Mouse (Mus musculus): ENCODE measurements around the gene Gucy2e. TPM values are rescaled to one million over a fixed set of nuclear protein-coding genes. Genes with fewer than 3 reads are reported as not detected.
A peak's percentile ranks its signal among the peaks of the same experiment; 100 is the strongest.

The Gucy2e gene
- polyA plus RNA-seq, 1 experiment: not detected

- TF ChIP-seq CTCF (IDR thresholded peaks at IDR 0.05; ENCODE audit: insufficient read depth, low read length): no peak
- no peak for TF ChIP-seq POLR2A (IDR thresholded peaks at IDR 0.05; ENCODE audit: borderline replicate concordance, extremely low read depth, low read depth, low read length)
- Histone ChIP-seq H3K4me3 (replicated peaks; ENCODE audit: extremely low read depth, low read depth, low read length) (no peak overlapping the region), H3K4me1 (ENCODE audit: control insufficient read depth, insufficient read depth, low read length) (no peaks in the 10 kb centered on the region; the same call in 1 of the 2 replicates)
- no peak for DNase-seq
- 70% methylated on average over 3 of the region's 3 CpGs for WGBS
Observed at GRCm38 (mm10) chr11:69249131-69249530, 12.3 kb upstream of the Gucy2e start.

GRCm38 (mm10) chr11:69245643-69246042 lies 8.8 kb upstream of the Gucy2e start:
- DNase-seq: no peak

GRCm38 (mm10) chr11:69244911-69245310 lies 8.1 kb upstream of the Gucy2e start:
- TF ChIP-seq CTCF (IDR thresholded peaks at IDR 0.05; ENCODE audit: insufficient read depth, low read length): 0 out of 2 replicates have a peak, but pooled peaks have one; percentile 31
- no peak for TF ChIP-seq POLR2A (IDR thresholded peaks at IDR 0.05; ENCODE audit: borderline replicate concordance, extremely low read depth, low read depth, low read length)
- Histone ChIP-seq H3K4me3 (replicated peaks; ENCODE audit: extremely low read depth, low read depth, low read length) (no peak overlapping the region), H3K4me1 (ENCODE audit: control insufficient read depth, insufficient read depth, low read length) (no peaks in the 10 kb centered on the region; the same call in 1 of the 2 replicates)
- 11% methylated on average over 2 of the region's 2 CpGs for WGBS
- DNase-seq: no peak

More at GRCm38 (mm10) chr11:69245643-69246042, 8.8 kb upstream of the Gucy2e start:
- 9% methylated on average over 2 of the region's 2 CpGs for whole genome bisulfite sequencing
- TF ChIP-seq CTCF (IDR thresholded peaks at IDR 0.05; ENCODE audit: insufficient read depth, low read length): no peak
- TF ChIP-seq POLR2A (IDR thresholded peaks at IDR 0.05; ENCODE audit: borderline replicate concordance, extremely low read depth, low read depth, low read length): no peak
- no peak overlapping the region for H3K4me3 ChIP-seq (replicated peaks; ENCODE audit: extremely low read depth, low read depth, low read length)
- H3K4me1 ChIP-seq (ENCODE audit: control insufficient read depth, insufficient read depth, low read length): no peaks in the 10 kb centered on the region; the same call in 1 of the 2 replicates

- Histone ChIP-seq H3K4me3 (replicated peaks; ENCODE audit: extremely low read depth, low read depth, low read length) (no peak overlapping the region), H3K4me1 (ENCODE audit: control insufficient read depth, insufficient read depth, low read length) (peaks cover 4% of the 10 kb centered on the region; the same call in 1 of the 2 replicates)
- WGBS: 12% methylated on average over 51 of the region's 51 CpGs
- no peak for DNase-seq
- TF ChIP-seq POLR2A (IDR thresholded peaks at IDR 0.05; ENCODE audit: borderline replicate concordance, extremely low read depth, low read depth, low read length): no peak
- no peak for TF ChIP-seq CTCF (IDR thresholded peaks at IDR 0.05; ENCODE audit: insufficient read depth, low read length)
Observed at GRCm38 (mm10) chr11:69236061-69236925, 543 bp downstream of the Gucy2e start.

- WGBS: 2% methylated on average over 33 of the region's 33 CpGs
- TF ChIP-seq POLR2A (IDR thresholded peaks at IDR 0.05; ENCODE audit: borderline replicate concordance, extremely low read depth, low read depth, low read length) (no peak), CTCF (IDR thresholded peaks at IDR 0.05; ENCODE audit: insufficient read depth, low read length) (0 out of 2 replicates have a peak, but pooled peaks have one; percentile 15)
- peaks cover 4% of the 10 kb centered on the region; the same call in 1 of the 2 replicates for H3K4me1 ChIP-seq (ENCODE audit: control insufficient read depth, insufficient read depth, low read length)
- DNase-seq: peak; percentile 50
- peak overlapping the region; percentile 52 for H3K4me3 ChIP-seq (replicated peaks; ENCODE audit: extremely low read depth, low read depth, low read length)
Observed at GRCm38 (mm10) chr11:69235285-69236060, 1.4 kb downstream of the Gucy2e start.

- Histone ChIP-seq H3K4me1 (ENCODE audit: control insufficient read depth, insufficient read depth, low read length) (peaks cover 4% of the 10 kb centered on the region; the same call in 1 of the 2 replicates), H3K4me3 (replicated peaks; ENCODE audit: extremely low read depth, low read depth, low read length) (no peak overlapping the region)
- no peak for DNase-seq
- TF ChIP-seq CTCF (IDR thresholded peaks at IDR 0.05; ENCODE audit: insufficient read depth, low read length) (no peak), POLR2A (IDR thresholded peaks at IDR 0.05; ENCODE audit: borderline replicate concordance, extremely low read depth, low read depth, low read length) (no peak)
- WGBS: 73% methylated on average over 2 of the region's 2 CpGs
Observed at GRCm38 (mm10) chr11:69233141-69233540, 3.7 kb downstream of the Gucy2e start.

GRCm38 (mm10) chr11:69230420-69230819 lies 6.4 kb downstream of the Gucy2e start:
- no peak for DNase-seq
- TF ChIP-seq CTCF (IDR thresholded peaks at IDR 0.05; ENCODE audit: insufficient read depth, low read length): no peak
- Histone ChIP-seq H3K4me1 (ENCODE audit: control insufficient read depth, insufficient read depth, low read length) (0 out of 2 replicates have a peak, but pooled peaks cover 2% of the 10 kb centered on the region), H3K4me3 (replicated peaks; ENCODE audit: extremely low read depth, low read depth, low read length) (no peak overlapping the region)
- 78% methylated on average over 4 of the region's 4 CpGs for WGBS

GRCm38 (mm10) chr11:69225715-69226114 lies 11.1 kb downstream of the Gucy2e start:
- H3K4me3 ChIP-seq (replicated peaks; ENCODE audit: extremely low read depth, low read depth, low read length): no peak overlapping the region
- DNase-seq: no peak
- WGBS: 59% methylated on average over 1 of the region's 1 CpGs
- TF ChIP-seq POLR2A (IDR thresholded peaks at IDR 0.05; ENCODE audit: borderline replicate concordance, extremely low read depth, low read depth, low read length): no peak
- TF ChIP-seq CTCF (IDR thresholded peaks at IDR 0.05; ENCODE audit: insufficient read depth, low read length): no peak
- H3K4me1 ChIP-seq (ENCODE audit: control insufficient read depth, insufficient read depth, low read length): no peaks in the 10 kb centered on the region

- H3K4me3 ChIP-seq (replicated peaks; ENCODE audit: extremely low read depth, low read depth, low read length): no peak overlapping the region
- DNase-seq: no peak
- TF ChIP-seq CTCF (IDR thresholded peaks at IDR 0.05; ENCODE audit: insufficient read depth, low read length): no peak
- TF ChIP-seq POLR2A (IDR thresholded peaks at IDR 0.05; ENCODE audit: borderline replicate concordance, extremely low read depth, low read depth, low read length): no peak
- WGBS: 81% methylated on average over 4 of the region's 4 CpGs
- H3K4me1 ChIP-seq (ENCODE audit: control insufficient read depth, insufficient read depth, low read length): no peaks in the 10 kb centered on the region
Observed at GRCm38 (mm10) chr11:69223101-69223500, 13.7 kb downstream of the Gucy2e start.
